Mouse (Mus musculus) bone marrow macrophage, adult 2 months (primary cell): Measurements from ENCODE around the gene Phlda1. TPM values are rescaled to one million over a fixed set of nuclear protein-coding genes. Genes with fewer than 3 reads are reported as not detected.

ENCODE experiments used
- H3K27ac ChIP-seq: 2 replicates; pipeline ENCODE4 v1.5.1; 2012; ENCODE audit warnings: low read depth, low read length; ENCODE audit not compliant: insufficient read depth
- H3K4me1 ChIP-seq: 2 replicates; pipeline ENCODE4 v1.6.1; 2012; ENCODE audit warnings: low read length; ENCODE audit not compliant: control insufficient read depth, insufficient read depth
- H3K4me3 ChIP-seq: 2 replicates; pipeline ENCODE4 v1.5.1; 2012; ENCODE audit warnings: mild to moderate bottlenecking, low read length, moderate library complexity; ENCODE audit not compliant: insufficient read depth
- CTCF ChIP-seq: IDR thresholded peaks from 2 replicates; pipeline ENCODE4 v1.5.1; 2012; ENCODE audit warnings: low read depth, mild to moderate bottlenecking, low read length, moderate library complexity
- POLR2A ChIP-seq: IDR thresholded peaks from 2 replicates; pipeline ENCODE4 v1.6.1; 2012; ENCODE audit warnings: mild to moderate bottlenecking, low read depth, low read length, borderline replicate concordance
- polyA plus RNA-seq: library from polyadenylated mRNA; stranded (reverse); fragments of >200 nt; gene quantifications from 2 replicates; pipeline ENCODE4 v1.2.4, GENCODE M21; 2012; ENCODE audit not compliant: missing spikeins, insufficient read depth, insufficient read length

Phlda1 gene
- polyA plus RNA-seq, 1 experiment, result 0.47 TPM

DNA sequence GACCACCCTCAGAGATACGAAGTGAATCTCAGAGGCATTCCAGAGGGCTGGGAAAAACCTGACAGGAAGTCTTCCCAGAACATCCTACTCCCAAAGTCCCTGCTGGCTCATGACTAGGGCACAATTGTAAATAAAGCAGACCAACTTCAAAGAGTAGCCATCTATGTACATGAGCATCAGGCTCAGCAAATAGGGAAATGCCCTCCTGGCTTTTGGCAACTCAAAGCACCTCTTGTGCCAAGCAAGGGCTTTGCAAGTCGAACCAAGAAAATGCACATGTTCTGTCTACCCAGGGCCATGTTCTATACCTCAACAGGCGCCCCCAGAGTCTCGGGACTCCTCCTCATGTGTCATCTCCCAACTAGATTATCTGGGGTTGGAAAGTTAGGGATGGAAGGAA, 15.6 kb downstream of the Phlda1 start:
- H3K27ac ChIP-seq, result no peak overlapping the region
- H3K4me1 ChIP-seq, result peaks cover 10% of the 10 kb centered on the region
- no peak overlapping the region for H3K4me3 ChIP-seq
- no peak for TF ChIP-seq CTCF
- TF ChIP-seq POLR2A, result no peak

GRCm38 (mm10) chr10:111522230-111522629, 16.1 kb downstream of the Phlda1 start:
- Histone ChIP-seq H3K4me3 (no peak overlapping the region), H3K27ac (no peak overlapping the region), H3K4me1 (peaks cover 4% of the 10 kb centered on the region)
- no peak for TF ChIP-seq CTCF
- TF ChIP-seq POLR2A, result no peak

DNA sequence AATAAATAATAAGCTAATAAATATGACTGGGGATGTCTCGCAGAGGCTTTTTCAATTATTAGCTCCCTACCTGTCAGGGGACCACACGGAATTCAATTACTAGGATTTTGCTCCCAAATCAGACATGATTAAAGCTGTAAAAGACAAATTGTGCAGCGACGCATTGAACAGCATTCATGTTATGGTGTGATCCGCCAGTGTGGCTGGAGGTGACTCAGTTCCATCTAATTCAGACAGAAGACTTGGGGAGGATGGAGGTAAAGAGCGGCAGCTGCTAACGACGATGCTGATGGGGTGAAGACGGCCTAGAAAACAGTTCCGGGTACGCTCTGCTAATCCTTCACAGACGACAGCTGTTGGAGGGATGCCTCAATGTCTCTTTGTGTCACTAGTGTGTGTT, 17.8 kb downstream of the Phlda1 start:
- H3K4me1 ChIP-seq, result no peaks in the 10 kb centered on the region
- TF ChIP-seq CTCF, result no peak
- no peak for TF ChIP-seq POLR2A
- no peak overlapping the region for H3K4me3 ChIP-seq
- H3K27ac ChIP-seq, result no peak overlapping the region

DNA sequence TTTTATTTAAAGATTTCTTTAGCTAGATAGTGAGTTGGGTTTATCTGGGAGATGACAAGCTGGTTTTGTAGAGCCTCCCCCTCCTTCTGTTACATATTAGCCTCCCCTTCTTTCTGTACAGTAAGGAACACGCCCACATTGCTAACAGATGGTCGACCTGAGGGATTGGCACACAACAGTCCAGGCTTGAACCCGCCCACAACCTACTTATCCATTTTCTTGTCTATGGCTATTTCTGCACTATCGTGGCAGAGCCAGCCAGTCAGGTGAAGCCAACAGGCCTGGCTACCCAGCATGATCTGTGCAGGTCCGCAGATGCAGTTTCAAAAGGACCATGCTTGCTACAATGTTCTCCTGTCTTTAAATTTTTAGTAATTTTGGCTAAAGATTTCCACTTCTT, 21.0 kb downstream of the Phlda1 start:
- TF ChIP-seq POLR2A, result no peak
- no peak for TF ChIP-seq CTCF
- Histone ChIP-seq H3K4me3 (no peak overlapping the region), H3K4me1 (peaks cover 5% of the 10 kb centered on the region), H3K27ac (no peak overlapping the region)

DNA sequence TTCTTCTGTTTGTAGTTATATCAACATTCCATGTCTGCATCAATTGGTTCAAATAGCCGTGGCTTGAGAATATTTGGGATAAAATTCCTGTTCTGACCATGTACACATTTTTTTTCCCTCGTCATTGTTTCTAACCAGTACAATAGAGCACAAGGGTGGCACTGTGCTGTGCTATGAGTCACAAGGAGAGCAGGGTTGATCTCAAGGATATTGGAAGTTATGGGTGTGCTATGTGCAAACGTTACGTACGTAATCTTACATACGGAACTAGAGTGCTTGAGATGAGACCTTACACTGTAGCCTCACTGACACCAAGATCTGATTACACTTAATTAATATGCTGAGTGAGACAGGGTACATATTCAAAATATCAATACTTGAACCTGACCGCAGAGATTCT, 21.5 kb downstream of the Phlda1 start:
- H3K4me1 ChIP-seq, result peaks cover 9% of the 10 kb centered on the region
- no peak overlapping the region for H3K27ac ChIP-seq
- TF ChIP-seq CTCF (no peak), POLR2A (no peak)
- no peak overlapping the region for H3K4me3 ChIP-seq

DNA sequence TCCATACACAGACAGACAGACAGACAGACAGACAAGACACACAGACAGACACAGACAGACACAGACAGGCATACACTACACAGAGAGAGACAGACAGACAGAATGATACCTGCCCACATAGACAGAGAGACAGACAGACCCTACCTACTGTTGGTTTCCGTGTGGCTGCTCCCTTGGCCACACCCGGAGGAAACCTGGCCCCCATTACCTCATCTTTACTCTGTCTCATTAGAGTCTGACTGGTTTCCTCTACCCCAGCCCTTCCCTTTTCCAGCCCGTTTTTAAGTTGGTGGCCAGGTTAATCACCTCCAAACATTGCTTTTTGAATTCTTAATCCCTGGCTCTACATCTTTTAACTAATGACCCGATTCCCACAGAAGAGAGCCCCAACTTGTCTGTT, 22.2 kb downstream of the Phlda1 start:
- no peak overlapping the region for H3K27ac ChIP-seq
- TF ChIP-seq CTCF (no peak), POLR2A (no peak)
- H3K4me3 ChIP-seq, result no peak overlapping the region
- H3K4me1 ChIP-seq, result peaks cover 10% of the 10 kb centered on the region

- Histone ChIP-seq H3K4me1 (peaks cover 12% of the 10 kb centered on the region), H3K4me3 (no peak overlapping the region), H3K27ac (no peak overlapping the region)
- no peak for TF ChIP-seq CTCF
- no peak for TF ChIP-seq POLR2A
Observed at GRCm38 (mm10) chr10:111530398-111530797, 24.3 kb downstream of the Phlda1 start.

DNA sequence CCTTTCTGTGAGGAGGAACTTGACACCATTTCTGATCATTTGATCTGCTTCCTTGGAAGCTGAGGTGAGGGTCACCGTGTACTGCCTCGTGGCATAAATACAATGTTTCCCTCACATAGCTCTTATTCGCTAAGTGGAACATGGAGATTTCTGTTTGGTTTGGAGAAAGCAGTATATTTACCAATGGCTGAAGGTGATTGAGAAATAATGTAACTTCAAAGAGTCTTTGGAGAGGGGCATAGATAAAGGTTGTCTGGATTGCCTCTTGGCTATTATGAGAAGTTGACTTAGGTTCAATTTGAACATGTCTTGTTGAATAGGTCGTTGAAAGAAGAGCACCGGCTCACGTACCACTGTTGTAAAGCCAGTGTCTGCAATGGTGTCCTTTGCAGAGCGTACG, 28.6 kb downstream of the Phlda1 start:
- H3K4me1 ChIP-seq, result peaks cover 23% of the 10 kb centered on the region
- TF ChIP-seq CTCF, result no peak
- H3K4me3 ChIP-seq, result no peak overlapping the region
- H3K27ac ChIP-seq, result no peak overlapping the region

- peaks cover 26% of the 10 kb centered on the region for H3K4me1 ChIP-seq
- H3K27ac ChIP-seq, result no peak overlapping the region
- no peak overlapping the region for H3K4me3 ChIP-seq
- TF ChIP-seq POLR2A (no peak), CTCF (no peak)
Observed at GRCm38 (mm10) chr10:111537410-111537809, 31.3 kb downstream of the Phlda1 start.

- Histone ChIP-seq H3K4me3 (peak overlapping the region; percentile 34), H3K4me1 (peaks cover 43% of the 10 kb centered on the region), H3K27ac (peak overlapping the region; percentile 34)
- no peak for TF ChIP-seq CTCF
- TF ChIP-seq POLR2A, result no peak
Observed at GRCm38 (mm10) chr10:111539724-111540324, 33.7 kb downstream of the Phlda1 start.

DNA sequence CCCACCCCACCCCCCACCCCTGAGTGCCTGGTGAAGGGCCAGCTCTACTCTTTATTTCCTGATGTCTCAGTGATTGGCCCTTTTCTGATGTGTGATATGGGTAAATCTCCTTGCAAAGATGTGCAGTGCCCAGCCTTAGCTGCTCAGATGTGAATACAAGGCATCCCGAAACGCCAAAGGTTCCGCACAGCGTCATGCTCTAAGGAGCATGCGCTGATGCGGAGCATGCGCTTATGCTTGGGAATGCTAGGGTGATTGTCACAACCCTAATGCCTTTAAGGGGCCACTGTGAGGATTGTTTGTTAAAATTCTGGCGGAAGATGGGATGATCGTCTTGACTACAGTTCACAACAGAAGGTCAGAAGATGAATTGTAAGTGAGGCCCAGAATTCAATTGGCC, 34.6 kb downstream of the Phlda1 start:
- Histone ChIP-seq H3K4me1 (peaks cover 44% of the 10 kb centered on the region), H3K4me3 (no peak overlapping the region), H3K27ac (no peak overlapping the region)
- TF ChIP-seq CTCF (no peak), POLR2A (no peak)

- TF ChIP-seq POLR2A, result no peak
- TF ChIP-seq CTCF, result no peak
- Histone ChIP-seq H3K4me3 (no peak overlapping the region), H3K4me1 (peaks cover 44% of the 10 kb centered on the region), H3K27ac (no peak overlapping the region)
Observed at GRCm38 (mm10) chr10:111543106-111543505, 37.0 kb downstream of the Phlda1 start.
